8 mouse cellular contexts compared by ENCODE assay signal in genomic region chr17:82957409-82957808, GRCm38 (mm10).
DNase-seq lines count a peak whose midpoint lies in the region; ATAC-seq and TF ChIP-seq lines count a peak whose summit lies in the region.

No protein-coding gene starts in this region.

- DNase-seq in adrenal gland, postnatal 14 days, result peak; percentile 20
- no peak for DNase-seq in adrenal gland, adult 18-20 months (ENCODE audit: low spot score in 2 of 2)
- DNase-seq in liver, embryonic 14.5 days (ENCODE audit: low read depth in 3 of 3, low spot score in 3 of 3), result peak in 1 of 3 experiments; percentile 1
- no peak for DNase-seq in liver, embryonic 11.5 days (ENCODE audit: low spot score)
- DNase-seq in cerebellum, adult 8-10 months, result peak; percentile 13

- H3K27me3 ChIP-seq in liver, embryonic 14.5 days (ENCODE audit: control insufficient read depth, insufficient read depth, low read length), result no peaks in the 10 kb centered on the region
- no peaks in the 10 kb centered on the region for H3K27me3 ChIP-seq in liver, embryonic 11.5 days (replicated peaks; ENCODE audit: control insufficient read depth, insufficient read depth, low read length)
- no peaks in the 10 kb centered on the region for H3K27me3 ChIP-seq in kidney, embryonic 15.5 days
- H3K27me3 ChIP-seq in neural tube, embryonic 15.5 days (replicated peaks), result peaks cover 5% of the 10 kb centered on the region; the same call in 1 of the 2 replicates

- no peaks in the 10 kb centered on the region for H3K36me3 ChIP-seq in liver, embryonic 14.5 days (replicated peaks; ENCODE audit: control insufficient read depth, insufficient read depth, low read depth)
- no peaks in the 10 kb centered on the region for H3K36me3 ChIP-seq in liver, embryonic 11.5 days (ENCODE audit: control insufficient read depth, insufficient read depth, low read length)
- no peaks in the 10 kb centered on the region for H3K36me3 ChIP-seq in kidney, embryonic 15.5 days
- no peaks in the 10 kb centered on the region for H3K36me3 ChIP-seq in neural tube, embryonic 15.5 days

- no peaks in the 10 kb centered on the region for H3K4me1 ChIP-seq in liver, embryonic 14.5 days (replicated peaks; ENCODE audit: control insufficient read depth in 2 of 2, insufficient read depth in 2 of 2, low read length in 1 of 2)
- H3K4me1 ChIP-seq in liver, embryonic 11.5 days (replicated peaks; ENCODE audit: control insufficient read depth, insufficient read depth, low read length), result no peaks in the 10 kb centered on the region
- no peaks in the 10 kb centered on the region for H3K4me1 ChIP-seq in kidney, embryonic 15.5 days
- no peaks in the 10 kb centered on the region for H3K4me1 ChIP-seq in neural tube, embryonic 15.5 days

- WGBS in liver, embryonic 14.5 days (ENCODE audit: insufficient replicate concordance), result 35% methylated on average over 4 of the region's 4 CpGs
- 45% methylated on average over 4 of the region's 4 CpGs for WGBS in liver, embryonic 11.5 days
- 25% methylated on average over 4 of the region's 4 CpGs for WGBS in kidney, embryonic 15.5 days
- WGBS in neural tube, embryonic 15.5 days, result 37% methylated on average over 4 of the region's 4 CpGs

- no peak for ATAC-seq in liver, embryonic 14.5 days (ENCODE audit: insufficient read depth)
- no peak for ATAC-seq in liver, embryonic 11.5 days (replicated peaks; ENCODE audit: low FRiP score)
- 0 out of 2 replicates have a peak, but pooled peaks have one; percentile 36 for ATAC-seq in kidney, embryonic 15.5 days (replicated peaks; ENCODE audit: low FRiP score)
- peak; percentile 74 for ATAC-seq in neural tube, embryonic 15.5 days (ENCODE audit: low FRiP score)
- no peak for ATAC-seq in erythroblast, adult 5-6 weeks (replicated peaks; ENCODE audit: low FRiP score, poor library complexity, severe bottlenecking)

- no peaks in the 10 kb centered on the region for H3K9me3 ChIP-seq in liver, embryonic 14.5 days (ENCODE audit: control insufficient read depth, low read length)
- no peaks in the 10 kb centered on the region for H3K9me3 ChIP-seq in liver, embryonic 11.5 days (ENCODE audit: control insufficient read depth, low read length)
- no peaks in the 10 kb centered on the region for H3K9me3 ChIP-seq in kidney, embryonic 15.5 days (replicated peaks)
- H3K9me3 ChIP-seq in neural tube, embryonic 15.5 days (replicated peaks), result no peaks in the 10 kb centered on the region

- no peak overlapping the region for H3K4me3 ChIP-seq in liver, embryonic 14.5 days (ENCODE audit: insufficient read depth in 1 of 2, low read depth in 2 of 2, low read length in 2 of 2)
- no peak overlapping the region for H3K4me3 ChIP-seq in liver, embryonic 11.5 days (ENCODE audit: low read depth, low read length)
- H3K4me3 ChIP-seq in kidney, embryonic 15.5 days (replicated peaks), result no peak overlapping the region
- no peak overlapping the region for H3K4me3 ChIP-seq in neural tube, embryonic 15.5 days (replicated peaks)

- H3K4me2 ChIP-seq in liver, embryonic 14.5 days (ENCODE audit: low read depth), result no peak overlapping the region
- no peak overlapping the region for H3K4me2 ChIP-seq in liver, embryonic 11.5 days
- H3K4me2 ChIP-seq in kidney, embryonic 15.5 days, result no peak overlapping the region
- H3K4me2 ChIP-seq in neural tube, embryonic 15.5 days, result no peak overlapping the region

- H3K9ac ChIP-seq in liver, embryonic 14.5 days (replicated peaks), result no peak overlapping the region
- H3K9ac ChIP-seq in liver, embryonic 11.5 days (ENCODE audit: low read depth, low read length), result no peak overlapping the region
- H3K9ac ChIP-seq in kidney, embryonic 15.5 days, result no peak overlapping the region
- no peak overlapping the region for H3K9ac ChIP-seq in neural tube, embryonic 15.5 days (replicated peaks)

- no peak overlapping the region for H3K27ac ChIP-seq in liver, embryonic 14.5 days
- H3K27ac ChIP-seq in liver, embryonic 11.5 days (ENCODE audit: low read depth, low read length), result no peak overlapping the region
- H3K27ac ChIP-seq in kidney, embryonic 15.5 days, result no peak overlapping the region
- no peak overlapping the region for H3K27ac ChIP-seq in neural tube, embryonic 15.5 days (replicated peaks)

- no peak for TF ChIP-seq EP300 in liver, embryonic 14.5 days (IDR thresholded peaks at IDR 0.05; ENCODE audit: low read depth)

- TF ChIP-seq CTCF in liver, embryonic 14.5 days (IDR thresholded peaks at IDR 0.05; ENCODE audit: low read depth), result peak; percentile 42

Comparison
In these comparisons a context has a peak if more than half of its experiments do, and no peak if none do; other contexts are left out.
1. DNase-seq: peak in adrenal gland, postnatal 14 days (single experiment) and cerebellum, adult 8-10 months (single experiment); none in adrenal gland, adult 18-20 months (0 of 2) and liver, embryonic 11.5 days (single experiment).
2. ATAC-seq: peak in kidney, embryonic 15.5 days (single experiment) and neural tube, embryonic 15.5 days (single experiment); none in liver, embryonic 14.5 days (single experiment), liver, embryonic 11.5 days (single experiment) and erythroblast, adult 5-6 weeks (single experiment).